Mouse (Mus musculus) liver, postnatal 0 days (tissue): Measurements from ENCODE around the gene Pmis2.

Experiments used
- CTCF ChIP-seq: sonication (generic); IDR thresholded peaks from 2 replicates; pipeline ENCODE4 v1.5.1; 2016; ENCODE audit warnings: antibody characterized with exemption, low read depth
- EP300 ChIP-seq: IDR thresholded peaks from 2 replicates; pipeline ENCODE4 v1.6.1; 2016; ENCODE audit warnings: antibody characterized with exemption, low read depth, mild to moderate bottlenecking

DNA sequence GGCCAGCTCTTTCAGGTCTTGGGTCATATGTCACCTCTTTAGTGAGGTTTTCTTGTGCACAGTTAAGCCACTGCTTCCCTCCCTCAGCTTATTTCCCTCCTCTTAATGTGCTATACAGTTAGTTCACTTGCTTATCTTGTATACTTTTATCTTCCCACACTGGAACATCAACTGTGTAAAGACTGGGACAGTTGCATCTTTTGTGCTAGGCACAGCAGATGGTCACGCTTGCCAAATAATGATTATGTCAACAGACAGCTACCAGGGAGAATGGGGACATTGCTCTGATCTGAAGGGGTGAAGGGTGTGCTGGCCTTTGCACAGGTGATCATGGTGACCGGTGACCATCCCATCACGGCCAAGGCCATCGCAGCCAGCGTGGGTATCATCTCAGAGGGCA, 48.3 kb upstream of the Pmis2 start:
- no peak for TF ChIP-seq CTCF
- TF ChIP-seq EP300 = peak; percentile 46; the same call in 1 of the 2 replicates
